Mouse (Mus musculus) hindbrain, embryonic 11.5 days (tissue): ENCODE measurements around the gene Trappc13. TPM values are rescaled to one million over a fixed set of nuclear protein-coding genes. Genes with fewer than 3 reads are reported as not detected.
A peak's percentile ranks its signal among the peaks of the same experiment; 100 is the strongest.

Source experiments
- ATAC-seq: fragments of 200-750 bp; cut with Nextera tagmentation; 2 replicates; pipeline ENCODE4 v1.8.0; 2017; ENCODE audit warnings: mild to moderate bottlenecking, moderate TSS enrichment, moderate library complexity; ENCODE audit not compliant: low FRiP score
- DNase-seq: peaks from one replicate; pipeline ENCODE4 v3.0.0-alpha.2; 2015; ENCODE audit warnings: low spot score
- H3K27ac ChIP-seq: fragments of 300-500 bp; sonication (generic); 2 replicates; pipeline ENCODE4 v1.5.1; 2014; ENCODE audit warnings: mild to moderate bottlenecking, low read depth, low read length
- H3K27me3 ChIP-seq: fragments of 300-500 bp; sonication (generic); 2 replicates; pipeline ENCODE4 v1.6.1; 2014; ENCODE audit warnings: mild to moderate bottlenecking, low read length, moderate library complexity, mixed read lengths; ENCODE audit not compliant: control insufficient read depth, insufficient read depth
- H3K36me3 ChIP-seq: fragments of 300-500 bp; sonication (generic); 2 replicates; pipeline ENCODE4 v1.6.1; 2014; ENCODE audit warnings: mild to moderate bottlenecking, low read length, moderate library complexity, mixed read lengths; ENCODE audit not compliant: control insufficient read depth, insufficient read depth
- H3K4me1 ChIP-seq: fragments of 300-500 bp; sonication (generic); replicated peaks from 2 replicates; pipeline ENCODE4 v1.6.1; 2014; ENCODE audit warnings: low read length, mixed read lengths; ENCODE audit not compliant: control insufficient read depth, insufficient read depth
- H3K4me2 ChIP-seq: fragments of 300-500 bp; sonication (generic); replicated peaks from 2 replicates; pipeline ENCODE4 v1.6.1; 2014; ENCODE audit warnings: mild to moderate bottlenecking, low read depth, low read length
- H3K4me3 ChIP-seq: fragments of 300-500 bp; sonication (generic); 2 replicates; pipeline ENCODE4 v1.5.1; 2014; ENCODE audit warnings: low read depth, low read length
- H3K9ac ChIP-seq: fragments of 300-500 bp; sonication (generic); 2 replicates; pipeline ENCODE4 v1.6.1; 2014; ENCODE audit warnings: low read depth, low read length
- H3K9me3 ChIP-seq: fragments of 300-500 bp; sonication (generic); 2 replicates; pipeline ENCODE4 v1.6.1; 2016; ENCODE audit warnings: low read length; ENCODE audit not compliant: control insufficient read depth
- WGBS: fragments of 180-500 bp; shearing (Covaris S2); extraction: QIAGEN DNeasy Blood & Tissue Kit; methylation state at CpG from one replicate; pipeline ENCODE4 v1.1.7; 2014; 5-methylcytosine and 5-hydroxymethylcytosine counted together
- polyA plus RNA-seq: library from polyadenylated mRNA; unstranded; fragments of >200 nt; fragmentation: Nextera tagmentation; extraction: Ambion mirVana; gene quantifications from 2 replicates; pipeline ENCODE4 v1.2.1, GENCODE M21; 2014

Gene Trappc13
- polyA plus RNA-seq, 1 experiment from 2014 or later = 85.4 TPM

DNA sequence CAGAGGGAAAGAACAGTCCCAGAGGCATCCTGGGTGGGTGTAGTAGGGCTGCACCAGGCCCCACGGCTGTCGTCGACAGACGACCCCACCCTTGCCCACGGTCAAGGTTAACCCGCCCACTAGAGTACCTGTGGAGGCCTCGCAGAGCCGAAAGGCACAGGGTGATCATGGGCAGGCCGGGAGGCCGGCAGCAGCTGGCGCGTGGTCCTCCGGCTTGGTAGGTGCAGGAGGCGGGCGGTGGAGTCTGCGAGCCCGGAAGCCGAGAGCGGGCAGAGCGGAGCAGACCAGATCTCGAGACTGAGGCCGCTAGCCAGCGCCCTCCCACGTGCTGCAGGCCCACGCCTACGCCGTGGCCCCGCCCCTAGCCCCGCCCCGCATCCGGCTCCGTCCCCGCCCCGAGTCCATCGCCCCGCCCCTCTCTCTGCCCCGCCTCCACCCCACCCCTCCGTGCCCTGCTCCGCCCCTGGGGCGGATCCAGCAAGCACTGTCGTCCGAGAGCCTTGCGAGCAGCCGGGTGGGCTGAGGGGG, 68.9 kb downstream of the Trappc13 start, which contains the start of the genes Nln and Sgtb:
Gene Nln (minus strand): TSS at position 327 of the 528 bp plus-strand sequence.
Gene Sgtb (plus strand): TSS at position 454 of the 528 bp plus-strand sequence.
- H3K4me1 ChIP-seq = 0 out of 2 replicates have a peak, but pooled peaks cover 2% of the 10 kb centered on the region
- H3K27me3 ChIP-seq = no peaks in the 10 kb centered on the region
- H3K4me2 ChIP-seq = peak within 1 kb of the TSS; percentile 93
- peak within 1 kb of the TSS; percentile 78 for H3K9ac ChIP-seq
- ATAC-seq (peak; percentile 97), DNase-seq (peak; percentile 91)
- no peaks in the 10 kb centered on the region for H3K36me3 ChIP-seq
- peak within 1 kb of the TSS; percentile 65; the same call in 1 of the 2 replicates for H3K27ac ChIP-seq
- no peaks in the 10 kb centered on the region for H3K9me3 ChIP-seq
- H3K4me3 ChIP-seq = peak within 1 kb of the TSS; percentile 78
- WGBS = 5% methylated on average over 13 of the region's 44 CpGs

- Histone ChIP-seq H3K9me3 (no peaks in the 10 kb centered on the region), H3K4me1 (0 out of 2 replicates have a peak, but pooled peaks cover 2% of the 10 kb centered on the region), H3K4me2 (peak overlapping the region; percentile 93), H3K27me3 (no peaks in the 10 kb centered on the region), H3K4me3 (peak overlapping the region; percentile 78), H3K27ac (no peak overlapping the region), H3K36me3 (no peaks in the 10 kb centered on the region), H3K9ac (peak overlapping the region; percentile 63)
- 1% methylated on average over 24 of the region's 24 CpGs for WGBS
- peak; percentile 45 for DNase-seq
- ATAC-seq = peak; percentile 34
Observed at GRCm38 (mm10) chr13:104108651-104109287, 69.5 kb downstream of the Trappc13 start.

GRCm38 (mm10) chr13:104101606-104102235, 76.5 kb downstream of the Trappc13 start:
- ATAC-seq (no peak), DNase-seq (no peak)
- 90% methylated on average over 5 of the region's 5 CpGs for WGBS
- Histone ChIP-seq H3K36me3 (no peaks in the 10 kb centered on the region), H3K27ac (no peak overlapping the region), H3K27me3 (no peaks in the 10 kb centered on the region), H3K9ac (no peak overlapping the region), H3K4me3 (no peak overlapping the region), H3K9me3 (no peaks in the 10 kb centered on the region), H3K4me2 (no peak overlapping the region), H3K4me1 (no peaks in the 10 kb centered on the region)

- no peak for ATAC-seq
- Histone ChIP-seq H3K4me2 (no peak overlapping the region), H3K9ac (no peak overlapping the region), H3K9me3 (no peaks in the 10 kb centered on the region), H3K27me3 (no peaks in the 10 kb centered on the region), H3K36me3 (no peaks in the 10 kb centered on the region), H3K4me1 (no peaks in the 10 kb centered on the region), H3K4me3 (no peak overlapping the region), H3K27ac (no peak overlapping the region)
- DNase-seq = no peak
- 87% methylated on average over 4 of the region's 4 CpGs for WGBS
Observed at GRCm38 (mm10) chr13:104100416-104100815, 77.9 kb downstream of the Trappc13 start.

DNA sequence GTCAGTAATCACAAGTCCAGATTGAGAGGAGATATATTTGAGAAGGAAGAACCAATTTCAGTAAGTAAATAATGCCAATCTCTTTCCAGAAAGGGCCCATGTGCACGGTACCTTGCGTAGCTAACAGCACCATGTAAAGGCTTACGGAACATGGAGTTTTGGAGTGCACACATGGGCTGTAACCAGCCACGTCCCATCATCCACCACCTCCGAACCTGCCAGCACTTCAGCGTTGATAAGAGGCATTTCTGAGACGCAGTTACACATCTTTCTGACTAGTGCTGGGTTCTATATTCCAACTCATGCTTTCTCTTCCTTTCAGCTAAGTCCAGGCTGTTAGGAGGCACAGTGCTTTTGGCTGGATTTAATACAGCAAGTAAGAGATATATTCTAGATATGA, 81.1 kb downstream of the Trappc13 start:
- Histone ChIP-seq H3K9me3 (no peaks in the 10 kb centered on the region), H3K27me3 (no peaks in the 10 kb centered on the region)
- DNase-seq = no peak

GRCm38 (mm10) chr13:104095955-104096354, 82.3 kb downstream of the Trappc13 start:
- Histone ChIP-seq H3K9ac (no peak overlapping the region), H3K4me3 (no peak overlapping the region), H3K4me1 (no peaks in the 10 kb centered on the region), H3K36me3 (no peaks in the 10 kb centered on the region), H3K27me3 (no peaks in the 10 kb centered on the region), H3K4me2 (no peak overlapping the region), H3K27ac (no peak overlapping the region), H3K9me3 (no peaks in the 10 kb centered on the region)
- ATAC-seq (no peak), DNase-seq (no peak)
- WGBS = 73% methylated on average over 7 of the region's 7 CpGs

More for the DNA sequence above, 81.1 kb downstream of the Trappc13 start:
- Histone ChIP-seq H3K36me3 (no peaks in the 10 kb centered on the region), H3K9ac (no peak overlapping the region), H3K4me2 (no peak overlapping the region), H3K4me3 (no peak overlapping the region), H3K4me1 (no peaks in the 10 kb centered on the region), H3K27ac (no peak overlapping the region)
- 96% methylated on average over 7 of the region's 7 CpGs for WGBS
- ATAC-seq = no peak

DNA sequence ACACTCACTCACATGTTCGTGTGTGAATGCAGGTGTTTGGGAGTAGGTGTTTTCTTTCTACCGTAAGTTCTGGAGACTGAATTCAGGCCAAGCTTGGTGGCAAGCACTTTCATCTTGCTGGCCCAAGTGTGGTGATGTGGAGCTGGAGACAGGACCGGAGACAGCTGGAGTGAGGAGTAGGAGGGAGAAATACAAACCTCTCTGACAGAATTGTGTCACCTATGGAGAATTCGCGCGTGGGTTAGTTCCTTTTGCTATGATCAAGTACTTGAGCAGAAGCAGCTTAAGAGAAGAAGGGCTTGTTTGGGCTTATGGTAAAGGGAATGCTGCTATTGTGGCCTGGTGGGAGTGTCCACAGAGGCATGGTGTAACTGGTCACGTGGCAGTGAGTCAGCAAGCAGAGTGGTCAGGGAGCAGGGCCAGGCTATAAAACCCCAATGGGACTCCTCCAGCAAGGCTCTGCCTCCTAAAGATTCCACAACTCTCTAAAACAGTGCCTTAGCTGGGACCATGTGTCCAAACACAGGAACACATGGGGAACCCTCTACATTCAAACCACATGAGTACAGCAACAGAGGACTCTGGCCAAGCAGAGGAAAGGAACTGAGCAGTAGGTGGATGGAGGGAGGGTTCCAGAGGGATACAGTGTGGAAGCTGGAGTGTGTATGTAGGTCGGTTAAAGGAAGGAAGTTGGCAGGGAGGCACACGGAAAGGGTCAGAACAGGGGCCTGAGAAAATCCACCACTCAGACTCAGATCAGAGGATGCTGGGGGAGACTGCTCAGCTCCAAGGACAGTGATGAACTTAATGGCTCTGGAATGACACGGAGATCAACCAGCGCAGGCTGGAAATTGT, 83.5 kb downstream of the Trappc13 start:
- H3K9me3 ChIP-seq = no peaks in the 10 kb centered on the region
- no peak overlapping the region for H3K9ac ChIP-seq
- no peaks in the 10 kb centered on the region for H3K27me3 ChIP-seq
- H3K4me2 ChIP-seq = no peak overlapping the region
- DNase-seq (no peak), ATAC-seq (no peak)
- H3K27ac ChIP-seq = no peak overlapping the region
- no peaks in the 10 kb centered on the region for H3K4me1 ChIP-seq
- H3K4me3 ChIP-seq = no peak overlapping the region
- WGBS = 83% methylated on average over 11 of the region's 11 CpGs
- H3K36me3 ChIP-seq = no peaks in the 10 kb centered on the region
